Mouse (Mus musculus): ENCODE measurements around the gene Mia. TPM values are rescaled to one million over a fixed set of nuclear protein-coding genes. Genes with fewer than 3 reads are reported as not detected.

Gene Mia
- total RNA-seq, 1 experiment, result 12.5 TPM

- DNase-seq (ENCODE audit: low read depth, low spot score), result no peak
- Histone ChIP-seq H3K4me1 (ENCODE audit: control insufficient read depth in 2 of 2, insufficient read depth in 2 of 2, low read length in 2 of 2, poor library complexity in 1 of 2) (peaks cover 0 to 10% of the 10 kb centered on the region in 2 experiments; a peak in 1 of 4 replicates), H3K9ac (ENCODE audit: insufficient read depth, low read depth, low read length, poor library complexity, severe bottlenecking) (no peak overlapping the region), H3K27ac (ENCODE audit: insufficient read depth, low read depth, low read length, poor library complexity, severe bottlenecking) (no peak overlapping the region), H3K36me3 (ENCODE audit: control insufficient read depth, insufficient read depth, low read length, poor library complexity, severe bottlenecking) (no peaks in the 10 kb centered on the region), H3K4me3 (ENCODE audit: insufficient read depth in 1 of 2, low read depth in 1 of 2, low read length in 2 of 2, poor library complexity in 1 of 2, severe bottlenecking in 1 of 2) (no peak overlapping the region; a peak in 1 of 4 replicates), H3K9me3 (ENCODE audit: control insufficient read depth, insufficient read depth, low read depth, low read length) (no peaks in the 10 kb centered on the region)
- TF ChIP-seq CHD2 (IDR thresholded peaks at IDR 0.05; ENCODE audit: low read depth, low read length) (no peak), ZNF384 (IDR thresholded peaks at IDR 0.05; ENCODE audit: low read depth, low read length) (no peak), HCFC1 (IDR thresholded peaks at IDR 0.05; ENCODE audit: borderline replicate concordance, insufficient read depth, low read length) (no peak)
- in situ Hi-C loops (cut with MboI; ENCODE audit: low sequenced_read_pairs in 2 of 2, unreplicated experiment in 2 of 2), result no loop called here
Measured at GRCm38 (mm10) chr7:27133156-27133555, 47.8 kb downstream of the Mia start.

GRCm38 (mm10) chr7:27132588-27132987 lies 48.4 kb downstream of the Mia start:
- H3K9me3 ChIP-seq (ENCODE audit: control insufficient read depth, insufficient read depth, low read depth, low read length), result no peaks in the 10 kb centered on the region
- in situ Hi-C loops (cut with MboI; ENCODE audit: low sequenced_read_pairs in 2 of 2, unreplicated experiment in 2 of 2), result no loop called here

GRCm38 (mm10) chr7:27131387-27131786 lies 49.6 kb downstream of the Mia start:
- H3K9me3 ChIP-seq (ENCODE audit: control insufficient read depth, insufficient read depth, low read depth, low read length), result no peaks in the 10 kb centered on the region
- no peak overlapping the region for H3K27ac ChIP-seq (ENCODE audit: insufficient read depth, low read depth, low read length, poor library complexity, severe bottlenecking)
- peaks cover 0 to 10% of the 10 kb centered on the region in 2 experiments; a peak in 1 of 4 replicates for H3K4me1 ChIP-seq (ENCODE audit: control insufficient read depth in 2 of 2, insufficient read depth in 2 of 2, low read length in 2 of 2, poor library complexity in 1 of 2)
- in situ Hi-C loops (cut with MboI; ENCODE audit: low sequenced_read_pairs in 2 of 2, unreplicated experiment in 2 of 2), result no loop called here
- H3K4me3 ChIP-seq (ENCODE audit: insufficient read depth in 1 of 2, low read depth in 1 of 2, low read length in 2 of 2, poor library complexity in 1 of 2, severe bottlenecking in 1 of 2), result no peak overlapping the region
- no peak for DNase-seq (ENCODE audit: low read depth, low spot score)
- H3K36me3 ChIP-seq (ENCODE audit: control insufficient read depth, insufficient read depth, low read length, poor library complexity, severe bottlenecking), result no peaks in the 10 kb centered on the region
- no peak overlapping the region for H3K9ac ChIP-seq (ENCODE audit: insufficient read depth, low read depth, low read length, poor library complexity, severe bottlenecking)
- TF ChIP-seq MAFK (IDR thresholded peaks at IDR 0.05; ENCODE audit: insufficient read depth, low read depth, low read length) (no peak), ZNF384 (IDR thresholded peaks at IDR 0.05; ENCODE audit: low read depth, low read length) (no peak), ZC3H11A (IDR thresholded peaks at IDR 0.05; ENCODE audit: borderline replicate concordance, low read depth, low read length) (no peak), CHD2 (IDR thresholded peaks at IDR 0.05; ENCODE audit: low read depth, low read length) (no peak), HCFC1 (IDR thresholded peaks at IDR 0.05; ENCODE audit: borderline replicate concordance, insufficient read depth, low read length) (no peak)

More at GRCm38 (mm10) chr7:27132588-27132987, 48.4 kb downstream of the Mia start:
- TF ChIP-seq HCFC1 (IDR thresholded peaks at IDR 0.05; ENCODE audit: borderline replicate concordance, insufficient read depth, low read length) (no peak), ZC3H11A (IDR thresholded peaks at IDR 0.05; ENCODE audit: borderline replicate concordance, low read depth, low read length) (peak; percentile 27; the same call in 1 of the 2 replicates)
- Histone ChIP-seq H3K4me1 (ENCODE audit: control insufficient read depth in 2 of 2, insufficient read depth in 2 of 2, low read length in 2 of 2, poor library complexity in 1 of 2) (peaks cover 0 to 10% of the 10 kb centered on the region in 2 experiments; a peak in 1 of 4 replicates), H3K36me3 (ENCODE audit: control insufficient read depth, insufficient read depth, low read length, poor library complexity, severe bottlenecking) (no peaks in the 10 kb centered on the region), H3K9ac (ENCODE audit: insufficient read depth, low read depth, low read length, poor library complexity, severe bottlenecking) (no peak overlapping the region), H3K4me3 (ENCODE audit: insufficient read depth in 1 of 2, low read depth in 1 of 2, low read length in 2 of 2, poor library complexity in 1 of 2, severe bottlenecking in 1 of 2) (no peak overlapping the region), H3K27ac (ENCODE audit: insufficient read depth, low read depth, low read length, poor library complexity, severe bottlenecking) (no peak overlapping the region)
- DNase-seq (ENCODE audit: low read depth, low spot score), result peak; percentile 88

- peak overlapping the region; percentile 22; the same call in 1 of the 2 replicates for H3K9ac ChIP-seq (ENCODE audit: insufficient read depth, low read depth, low read length, poor library complexity, severe bottlenecking)
- TF ChIP-seq ZNF384 (IDR thresholded peaks at IDR 0.05; ENCODE audit: low read depth, low read length) (no peak), MAFK (IDR thresholded peaks at IDR 0.05; ENCODE audit: insufficient read depth, low read depth, low read length) (no peak), HCFC1 (IDR thresholded peaks at IDR 0.05; ENCODE audit: borderline replicate concordance, insufficient read depth, low read length) (no peak), CHD2 (IDR thresholded peaks at IDR 0.05; ENCODE audit: low read depth, low read length) (no peak), ZC3H11A (IDR thresholded peaks at IDR 0.05; ENCODE audit: borderline replicate concordance, low read depth, low read length) (no peak)
- no peaks in the 10 kb centered on the region for H3K9me3 ChIP-seq (ENCODE audit: control insufficient read depth, insufficient read depth, low read depth, low read length)
- H3K36me3 ChIP-seq (ENCODE audit: control insufficient read depth, insufficient read depth, low read length, poor library complexity, severe bottlenecking), result no peaks in the 10 kb centered on the region
- DNase-seq (ENCODE audit: low read depth, low spot score), result no peak
- no peak overlapping the region for H3K27ac ChIP-seq (ENCODE audit: insufficient read depth, low read depth, low read length, poor library complexity, severe bottlenecking)
- H3K4me1 ChIP-seq (ENCODE audit: control insufficient read depth in 2 of 2, insufficient read depth in 2 of 2, low read length in 2 of 2, poor library complexity in 1 of 2), result peaks cover 0 to 10% of the 10 kb centered on the region in 2 experiments; a peak in 1 of 4 replicates
- in situ Hi-C loops (cut with MboI; ENCODE audit: low sequenced_read_pairs in 2 of 2, unreplicated experiment in 2 of 2), result no loop called here
- peak overlapping the region; percentile 43 to 47; a peak in 3 of 4 replicates for H3K4me3 ChIP-seq (ENCODE audit: insufficient read depth in 1 of 2, low read depth in 1 of 2, low read length in 2 of 2, poor library complexity in 1 of 2, severe bottlenecking in 1 of 2)
Measured at GRCm38 (mm10) chr7:27130521-27131370, 50.2 kb downstream of the Mia start.

All from ES-E14 (cell line).